Mouse (Mus musculus) brain, embryonic 14.5 days (tissue): ENCODE measurements around the gene Hspb8.

Experiments
- CTCF ChIP-seq: fragments of 200-500 bp; IDR thresholded peaks from 2 replicates; pipeline ENCODE4 v1.5.1; 2012; ENCODE audit warnings: inconsistent platforms, mild to moderate bottlenecking, moderate library complexity, borderline replicate concordance; ENCODE audit not compliant: insufficient read depth, insufficient read length; ENCODE audit errors: extremely low read depth
- POLR2A ChIP-seq: fragments of 200-500 bp; IDR thresholded peaks from 2 replicates; pipeline ENCODE4 v1.6.1; 2012; ENCODE audit warnings: mild to moderate bottlenecking, inconsistent platforms, borderline replicate concordance; ENCODE audit not compliant: poor library complexity, insufficient read depth, insufficient read length, severe bottlenecking; ENCODE audit errors: extremely low read depth

GRCm38 (mm10) chr5:116445634-116446367 is 23.1 kb upstream of the Hspb8 start:
- no peak for TF ChIP-seq CTCF
- no peak for TF ChIP-seq POLR2A
